8 mouse cellular contexts compared by ENCODE assay signal in the genomic region with DNA sequence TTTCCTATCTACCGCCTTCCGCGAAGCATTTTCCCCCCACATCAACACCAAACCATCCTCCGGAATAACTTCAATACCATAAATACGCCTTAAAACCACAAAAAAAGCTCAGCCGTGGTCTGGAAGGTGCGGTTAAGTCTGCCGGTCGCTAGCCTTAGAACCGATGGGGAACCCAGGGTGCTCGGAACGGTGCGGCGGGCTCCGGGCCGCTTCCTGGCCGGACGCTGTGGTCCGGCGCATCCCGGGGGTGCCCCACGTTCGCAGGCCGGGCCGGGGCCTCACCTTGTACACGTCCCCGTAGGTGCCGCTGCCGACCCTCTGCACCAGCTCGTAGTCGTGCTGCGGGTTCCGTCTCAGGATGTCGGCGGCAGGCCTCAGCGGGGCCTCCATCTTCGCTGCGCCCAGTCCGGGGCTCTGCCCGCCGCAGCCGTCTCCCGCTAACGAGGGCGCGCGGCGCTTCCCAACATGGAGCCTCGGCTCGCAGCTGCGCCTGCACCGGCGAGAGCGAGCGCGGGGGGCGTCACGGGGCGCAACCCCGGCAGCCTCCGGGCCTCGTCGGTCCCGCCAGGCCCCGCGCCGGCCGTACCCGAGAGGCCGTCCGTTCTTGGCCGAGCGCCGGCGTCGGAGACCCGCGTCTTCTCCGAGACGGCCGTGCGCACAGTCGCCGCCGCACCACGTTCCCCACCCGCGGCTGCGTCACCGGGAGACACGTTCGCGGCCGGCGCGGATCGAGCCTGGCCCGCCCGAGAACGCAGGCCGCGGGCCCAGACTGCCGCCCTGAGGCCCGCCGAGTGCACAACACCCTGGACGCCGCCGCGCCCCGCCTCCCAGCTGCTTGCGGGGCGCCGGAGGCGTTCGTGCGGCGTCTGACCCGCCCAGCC. TPM values are rescaled to one million over a fixed set of nuclear protein-coding genes. Genes with fewer than 3 reads are reported as not detected.
DNase-seq lines count a peak whose midpoint lies in the region; ATAC-seq and TF ChIP-seq lines count a peak whose summit lies in the region.

Gene Atl1, plus strand, starts transcription at position 244 of the 881 bp plus-strand sequence.
Gene Map4k5, minus strand, starts transcription at position 830 of the 881 bp plus-strand sequence.

- peaks cover 2% of the 10 kb centered on the region for H3K4me1 ChIP-seq in ES-Bruce4 (ENCODE audit: control insufficient read depth, insufficient read depth, low read length)
- H3K4me1 ChIP-seq in forebrain, embryonic 12.5 days: peaks cover 26% of the 10 kb centered on the region
- peaks cover 37% of the 10 kb centered on the region for H3K4me1 ChIP-seq in heart, postnatal 0 days (ENCODE audit: control insufficient read depth, insufficient read depth)
- peaks cover 41% of the 10 kb centered on the region for H3K4me1 ChIP-seq in liver, embryonic 15.5 days (replicated peaks)
- H3K4me1 ChIP-seq in neural tube, embryonic 11.5 days (ENCODE audit: control insufficient read depth, insufficient read depth, low read length): peaks cover 13% of the 10 kb centered on the region
- H3K4me1 ChIP-seq in stomach, embryonic 16.5 days (ENCODE audit: control insufficient read depth, insufficient read depth, low read length): peaks cover 26% of the 10 kb centered on the region

- H3K4me3 ChIP-seq in ES-Bruce4 (ENCODE audit: low read depth, low read length): peak within 1 kb of the TSS; percentile 88
- peak within 1 kb of the TSS; percentile 87 for H3K4me3 ChIP-seq in forebrain, embryonic 12.5 days (replicated peaks)
- H3K4me3 ChIP-seq in heart, postnatal 0 days (ENCODE audit: low read depth, low read length): peak within 1 kb of the TSS; percentile 89
- H3K4me3 ChIP-seq in liver, embryonic 15.5 days (replicated peaks): peak within 1 kb of the TSS; percentile 96
- H3K4me3 ChIP-seq in neural tube, embryonic 11.5 days (ENCODE audit: low read depth, low read length): peak within 1 kb of the TSS; percentile 87
- peak within 1 kb of the TSS; percentile 94 for H3K4me3 ChIP-seq in stomach, embryonic 16.5 days (replicated peaks; ENCODE audit: low read length)

- peak within 1 kb of the TSS; percentile 80 for H3K9ac ChIP-seq in ES-Bruce4 (ENCODE audit: low read depth, poor library complexity, severe bottlenecking)
- peak within 1 kb of the TSS; percentile 96 for H3K9ac ChIP-seq in forebrain, embryonic 12.5 days
- peak within 1 kb of the TSS; percentile 91 for H3K9ac ChIP-seq in heart, postnatal 0 days (replicated peaks; ENCODE audit: low read depth, low read length)
- peak within 1 kb of the TSS; percentile 98 for H3K9ac ChIP-seq in liver, embryonic 15.5 days
- peak within 1 kb of the TSS; percentile 97 for H3K9ac ChIP-seq in neural tube, embryonic 11.5 days (ENCODE audit: low read length)
- H3K9ac ChIP-seq in stomach, embryonic 16.5 days (ENCODE audit: low read length): peak within 1 kb of the TSS; percentile 97

- ATAC-seq in forebrain, embryonic 12.5 days (ENCODE audit: low FRiP score): peak; percentile 96
- ATAC-seq in heart, postnatal 0 days (ENCODE audit: insufficient read depth, low read depth): peak; percentile 94
- ATAC-seq in liver, embryonic 15.5 days (ENCODE audit: insufficient read depth): peak; percentile 97
- ATAC-seq in neural tube, embryonic 11.5 days (ENCODE audit: insufficient read depth, low FRiP score, low TSS enrichment): peak; percentile 93
- ATAC-seq in stomach, embryonic 16.5 days (ENCODE audit: insufficient read depth, low FRiP score): peak; percentile 94

- H3K36me3 ChIP-seq in ES-Bruce4 (ENCODE audit: control insufficient read depth, insufficient read depth, low read length, poor library complexity, severe bottlenecking): no peaks in the 10 kb centered on the region
- no peaks in the 10 kb centered on the region for H3K36me3 ChIP-seq in forebrain, embryonic 12.5 days (replicated peaks)
- no peaks in the 10 kb centered on the region for H3K36me3 ChIP-seq in heart, postnatal 0 days (replicated peaks; ENCODE audit: control insufficient read depth, insufficient read depth, low read length)
- peaks cover 21% of the 10 kb centered on the region for H3K36me3 ChIP-seq in liver, embryonic 15.5 days (replicated peaks)
- no peaks in the 10 kb centered on the region for H3K36me3 ChIP-seq in neural tube, embryonic 11.5 days (ENCODE audit: control insufficient read depth, insufficient read depth, low read length)
- no peaks in the 10 kb centered on the region for H3K36me3 ChIP-seq in stomach, embryonic 16.5 days (ENCODE audit: control insufficient read depth, insufficient read depth, low read length)

- no peaks in the 10 kb centered on the region for H3K9me3 ChIP-seq in ES-Bruce4 (replicated peaks; ENCODE audit: control insufficient read depth, insufficient read depth, low read length, poor library complexity, severe bottlenecking)
- H3K9me3 ChIP-seq in forebrain, embryonic 12.5 days: no peaks in the 10 kb centered on the region
- H3K9me3 ChIP-seq in heart, postnatal 0 days (replicated peaks; ENCODE audit: control insufficient read depth, low read length): no peaks in the 10 kb centered on the region
- no peaks in the 10 kb centered on the region for H3K9me3 ChIP-seq in liver, embryonic 15.5 days (replicated peaks)
- no peaks in the 10 kb centered on the region for H3K9me3 ChIP-seq in neural tube, embryonic 11.5 days (ENCODE audit: control insufficient read depth, low read length)
- no peaks in the 10 kb centered on the region for H3K9me3 ChIP-seq in stomach, embryonic 16.5 days (replicated peaks; ENCODE audit: control insufficient read depth, low read length)

- H3K27ac ChIP-seq in ES-Bruce4 (ENCODE audit: insufficient read depth, low read length): peak within 1 kb of the TSS; percentile 41; the same call in 1 of the 2 replicates
- H3K27ac ChIP-seq in forebrain, embryonic 12.5 days: peak within 1 kb of the TSS; percentile 93
- peak within 1 kb of the TSS; percentile 96 for H3K27ac ChIP-seq in heart, postnatal 0 days (ENCODE audit: low read depth)
- peak within 1 kb of the TSS; percentile 96 for H3K27ac ChIP-seq in liver, embryonic 15.5 days (replicated peaks)
- peak within 1 kb of the TSS; percentile 94 for H3K27ac ChIP-seq in neural tube, embryonic 11.5 days (ENCODE audit: low read depth, low read length)
- H3K27ac ChIP-seq in stomach, embryonic 16.5 days (ENCODE audit: low read length): peak within 1 kb of the TSS; percentile 93

- H3K27me3 ChIP-seq in ES-Bruce4 (ENCODE audit: control insufficient read depth, insufficient read depth, low read length, poor library complexity, severe bottlenecking): no peaks in the 10 kb centered on the region
- H3K27me3 ChIP-seq in forebrain, embryonic 12.5 days: no peaks in the 10 kb centered on the region
- no peaks in the 10 kb centered on the region for H3K27me3 ChIP-seq in heart, postnatal 0 days (ENCODE audit: control insufficient read depth, insufficient read depth, low read length)
- no peaks in the 10 kb centered on the region for H3K27me3 ChIP-seq in liver, embryonic 15.5 days
- no peaks in the 10 kb centered on the region for H3K27me3 ChIP-seq in neural tube, embryonic 11.5 days (ENCODE audit: control insufficient read depth, insufficient read depth, low read length)
- no peaks in the 10 kb centered on the region for H3K27me3 ChIP-seq in stomach, embryonic 16.5 days (ENCODE audit: control insufficient read depth, insufficient read depth, low read length)

- H3K4me2 ChIP-seq in forebrain, embryonic 12.5 days: peak within 1 kb of the TSS; percentile 63
- H3K4me2 ChIP-seq in heart, postnatal 0 days (ENCODE audit: low read depth, low read length): peak within 1 kb of the TSS; percentile 62
- H3K4me2 ChIP-seq in liver, embryonic 15.5 days: peak within 1 kb of the TSS; percentile 84
- H3K4me2 ChIP-seq in neural tube, embryonic 11.5 days (ENCODE audit: low read depth): peak within 1 kb of the TSS; percentile 60
- H3K4me2 ChIP-seq in stomach, embryonic 16.5 days (ENCODE audit: low read depth, low read length): peak within 1 kb of the TSS; percentile 82

- peak; percentile 43 for TF ChIP-seq CTCF in ES-Bruce4 (IDR thresholded peaks at IDR 0.05; ENCODE audit: low read depth, low read length)
- peak; percentile 59 for TF ChIP-seq CTCF in heart, postnatal 0 days (IDR thresholded peaks at IDR 0.05; ENCODE audit: low read depth)

- WGBS in forebrain, embryonic 12.5 days: under 1% methylated on average over 111 of the region's 118 CpGs
- under 1% methylated on average over 105 of the region's 118 CpGs for WGBS in heart, postnatal 0 days
- under 1% methylated on average over 118 of the region's 118 CpGs for WGBS in liver, embryonic 15.5 days (ENCODE audit: insufficient replicate concordance)
- WGBS in neural tube, embryonic 11.5 days: under 1% methylated on average over 103 of the region's 118 CpGs
- WGBS in stomach, embryonic 16.5 days: under 1% methylated on average over 118 of the region's 118 CpGs

- peak; percentile 81 for DNase-seq in c-Kit-positive CD71-positive TER-119-positive erythroid progenitor cells, embryonic 14.5 days (ENCODE audit: low spot score)
- peak; percentile 88 for DNase-seq in heart, postnatal 0 days (ENCODE audit: low spot score)
- peak; percentile 91 to 94 for DNase-seq in kidney, postnatal 4 days
- peak; percentile 93 for DNase-seq in neural tube, embryonic 11.5 days (ENCODE audit: low spot score)

- no peak for TF ChIP-seq POLR2A in ES-Bruce4 (IDR thresholded peaks at IDR 0.05; ENCODE audit: insufficient read depth, low read length)

- 0 out of 2 replicates have a peak, but pooled peaks have one; percentile 8 for TF ChIP-seq EP300 in ES-Bruce4 (IDR thresholded peaks at IDR 0.05; ENCODE audit: insufficient read depth, low read depth, low read length)
- TF ChIP-seq EP300 in heart, postnatal 0 days (IDR thresholded peaks at IDR 0.05; ENCODE audit: low read depth): peak; percentile 38; the same call in 1 of the 2 replicates

RNA-seq across cellular contexts. Expression of gene Atl1, which starts in this region (rescaled TPM):
- 6.1 and 10.2 TPM in 2 replicates for polyA plus RNA-seq in ES-Bruce4 (2011; ENCODE audit: insufficient read depth, insufficient read length, low read depth, missing spikeins)
- 53.8 and 63.2 TPM in 2 replicates for polyA plus RNA-seq in forebrain, embryonic 12.5 days (2016; fragmentation: Nextera tagmentation; extraction: Ambion mirVana)
- 2.3 and 5.8 TPM in 2 replicates for total RNA-seq in heart, postnatal 0 days (2014; rRNA removed; ENCODE audit: low replicate concordance)
- polyA plus RNA-seq in heart, postnatal 0 days (2015; fragmentation: Nextera tagmentation; extraction: Ambion mirVana): 7.5 and 8.6 TPM in 2 replicates
- polyA plus RNA-seq in liver, embryonic 15.5 days (2015; fragmentation: Nextera tagmentation; extraction: Ambion mirVana): 0.91 and 1.5 TPM in 2 replicates
- 43.1 and 48.1 TPM in 2 replicates for polyA plus RNA-seq in neural tube, embryonic 11.5 days (2014; fragmentation: Nextera tagmentation; extraction: Ambion mirVana)
- 4.5 and 7.2 TPM in 2 replicates for polyA plus RNA-seq in stomach, embryonic 16.5 days (2015; fragmentation: Nextera tagmentation; extraction: Ambion mirVana)

RNA-seq across cellular contexts. Expression of gene Map4k5, which starts in this region (rescaled TPM):
- polyA plus RNA-seq in ES-Bruce4 (2011; ENCODE audit: insufficient read depth, insufficient read length, low read depth, missing spikeins): 106 and 107 TPM in 2 replicates
- 36.7 and 36.8 TPM in 2 replicates for polyA plus RNA-seq in forebrain, embryonic 12.5 days (2016; fragmentation: Nextera tagmentation; extraction: Ambion mirVana)
- total RNA-seq in heart, postnatal 0 days (2014; rRNA removed; ENCODE audit: low replicate concordance): 51.0 and 55.8 TPM in 2 replicates
- 19.1 and 20.2 TPM in 2 replicates for polyA plus RNA-seq in heart, postnatal 0 days (2015; fragmentation: Nextera tagmentation; extraction: Ambion mirVana)
- 25.9 and 28.3 TPM in 2 replicates for polyA plus RNA-seq in liver, embryonic 15.5 days (2015; fragmentation: Nextera tagmentation; extraction: Ambion mirVana)
- 42.3 and 43.5 TPM in 2 replicates for polyA plus RNA-seq in neural tube, embryonic 11.5 days (2014; fragmentation: Nextera tagmentation; extraction: Ambion mirVana)
- polyA plus RNA-seq in stomach, embryonic 16.5 days (2015; fragmentation: Nextera tagmentation; extraction: Ambion mirVana): 19.1 and 24.3 TPM in 2 replicates

Comparison
In these comparisons a context has a peak if more than half of its experiments do, and no peak if none do; other contexts are left out.
1. Peak in every context shown above with its lines: DNase-seq, ATAC-seq, H3K4me3 ChIP-seq and H3K27ac ChIP-seq.
2. H3K27ac ChIP-seq: peak in every context shown above with its lines; median percentile 96 in heart, postnatal 0 days; 96 in liver, embryonic 15.5 days; 94 in neural tube, embryonic 11.5 days; 93 in forebrain, embryonic 12.5 days; 93 in stomach, embryonic 16.5 days; 41 in ES-Bruce4.